Mouse (Mus musculus): Measurements from ENCODE around the gene Zfp385a. TPM values are rescaled to one million over a fixed set of nuclear protein-coding genes. Genes with fewer than 3 reads are reported as not detected.

Gene Zfp385a
- polyA plus RNA-seq, 1 experiment from 2014 or later, result 24.3 TPM

DNA sequence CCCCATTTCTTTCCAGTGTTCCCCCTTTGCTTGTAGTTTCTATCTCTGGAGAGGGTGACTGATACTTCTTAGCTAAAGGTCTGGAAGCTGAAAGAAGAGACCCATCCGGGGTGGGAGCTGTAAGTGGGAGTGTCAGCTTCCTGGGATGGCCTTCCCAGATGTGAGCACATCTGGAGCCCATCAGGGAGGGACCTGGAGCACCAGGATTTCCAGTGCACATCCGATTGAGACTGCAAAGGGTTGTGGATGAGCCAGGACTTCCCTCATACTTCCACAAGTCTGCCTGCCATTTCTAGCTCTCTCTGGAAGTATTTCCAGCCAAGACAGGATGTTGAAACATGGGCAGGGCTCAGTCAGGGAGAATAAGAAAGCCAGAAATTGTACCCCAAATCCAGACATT, 31.3 kb upstream of the Zfp385a start:
- H3K4me3 ChIP-seq, result no peak overlapping the region
- WGBS, result 38% methylated on average over 2 of the region's 2 CpGs
- no peaks in the 10 kb centered on the region for H3K27me3 ChIP-seq (ENCODE audit: low read depth, poor library complexity, severe bottlenecking)
- no peak for DNase-seq (ENCODE audit: low spot score)
- peaks cover 22% of the 10 kb centered on the region for H3K4me1 ChIP-seq
- H3K36me3 ChIP-seq, result no peaks in the 10 kb centered on the region
- H3K27ac ChIP-seq (replicated peaks), result no peak overlapping the region
- H3K9me3 ChIP-seq (replicated peaks), result no peaks in the 10 kb centered on the region

DNA sequence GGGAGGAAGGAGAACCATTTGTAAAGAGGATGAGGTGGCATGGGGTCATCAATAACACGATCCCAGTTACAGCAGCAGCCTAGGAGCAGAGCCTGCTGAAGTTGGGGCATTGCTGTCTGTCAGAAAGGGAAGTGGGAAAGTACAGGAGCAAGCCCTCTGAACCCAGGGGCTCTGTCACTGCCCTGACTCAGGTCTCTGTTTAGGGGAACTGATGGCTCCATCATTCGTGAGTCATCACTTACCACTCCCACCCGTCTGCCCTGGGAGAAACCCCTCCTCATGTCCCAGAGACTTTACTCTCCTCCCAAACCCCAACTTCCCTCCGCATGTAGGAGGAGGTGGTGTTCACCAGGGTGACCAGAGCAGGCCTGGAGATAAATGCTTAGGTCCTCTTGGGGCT, 30.6 kb upstream of the Zfp385a start:
- Histone ChIP-seq H3K27me3 (ENCODE audit: low read depth, poor library complexity, severe bottlenecking) (no peaks in the 10 kb centered on the region), H3K27ac (replicated peaks) (no peak overlapping the region), H3K4me1 (peaks cover 29% of the 10 kb centered on the region), H3K9me3 (replicated peaks) (no peaks in the 10 kb centered on the region), H3K4me3 (no peak overlapping the region), H3K36me3 (no peaks in the 10 kb centered on the region)
- no peak for DNase-seq (ENCODE audit: low spot score)
- WGBS, result 65% methylated on average over 4 of the region's 4 CpGs

DNA sequence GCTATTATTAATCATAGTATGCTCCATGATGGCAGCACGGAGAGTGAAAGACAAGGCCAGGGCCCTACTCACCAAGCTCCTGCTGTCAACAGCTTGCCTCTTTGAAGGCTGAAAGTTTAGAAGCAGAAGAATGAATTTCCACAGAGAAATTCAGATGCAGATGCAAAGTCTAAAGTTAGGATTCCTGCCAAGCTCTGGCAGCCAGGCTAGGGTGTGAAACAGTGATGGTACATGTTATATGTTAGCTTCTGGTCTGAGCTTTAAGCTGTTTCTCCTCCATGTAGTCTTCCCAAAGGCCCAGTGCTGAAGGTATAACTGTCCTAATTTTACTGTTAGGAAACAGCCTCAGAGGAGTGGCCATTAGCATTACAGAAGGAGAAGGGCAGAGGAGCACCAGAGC, 29.2 kb upstream of the Zfp385a start:
- WGBS, result 79% methylated on average over 1 of the region's 1 CpGs
- Histone ChIP-seq H3K27me3 (ENCODE audit: low read depth, poor library complexity, severe bottlenecking) (no peaks in the 10 kb centered on the region), H3K27ac (replicated peaks) (no peak overlapping the region), H3K4me1 (peaks cover 43% of the 10 kb centered on the region), H3K9me3 (replicated peaks) (no peaks in the 10 kb centered on the region), H3K36me3 (no peaks in the 10 kb centered on the region), H3K4me3 (no peak overlapping the region)
- DNase-seq (ENCODE audit: low spot score), result no peak

DNA sequence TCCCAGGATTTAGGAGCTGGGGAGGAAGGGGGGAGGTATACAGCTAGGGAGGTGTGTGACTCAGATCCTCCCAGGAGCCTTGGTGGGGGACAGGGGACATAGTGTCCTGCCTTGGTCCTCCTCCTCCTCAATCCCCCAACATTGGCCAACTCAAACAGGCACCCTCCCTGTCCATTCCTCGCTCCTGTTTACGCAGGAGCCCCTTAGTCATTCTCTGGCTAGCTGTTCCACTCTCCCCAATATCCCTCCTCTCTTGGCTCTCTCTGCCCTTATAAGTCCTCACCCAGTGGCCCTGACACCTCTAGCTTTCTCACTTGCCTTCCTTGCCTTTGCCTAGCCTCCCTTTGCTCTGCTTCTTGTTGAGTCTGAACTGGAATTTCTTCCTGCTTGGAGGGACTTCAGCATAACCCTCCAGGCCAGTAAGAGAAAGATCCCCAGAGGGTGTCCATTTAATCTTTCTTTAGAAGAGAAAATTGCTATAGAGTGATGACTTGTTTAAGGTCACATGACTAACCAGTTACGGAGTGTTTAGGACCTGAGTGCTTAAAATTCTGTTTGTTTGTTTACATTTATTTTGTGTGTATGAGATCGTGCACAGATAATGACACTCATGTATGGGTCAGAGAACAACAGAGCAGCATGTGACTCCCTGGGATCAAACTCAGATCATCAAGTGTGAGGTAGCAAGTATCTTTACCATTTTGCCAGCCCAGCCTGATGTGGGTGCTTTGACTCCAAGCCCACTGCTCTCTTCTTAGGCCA, 28.5 kb upstream of the Zfp385a start:
- peaks cover 44% of the 10 kb centered on the region for H3K4me1 ChIP-seq
- no peaks in the 10 kb centered on the region for H3K27me3 ChIP-seq (ENCODE audit: low read depth, poor library complexity, severe bottlenecking)
- no peak overlapping the region; the same call in 1 of the 2 replicates for H3K27ac ChIP-seq (replicated peaks)
- H3K9me3 ChIP-seq (replicated peaks), result no peaks in the 10 kb centered on the region
- no peak overlapping the region for H3K4me3 ChIP-seq
- no peak for DNase-seq (ENCODE audit: low spot score)
- WGBS, result 83% methylated on average over 4 of the region's 4 CpGs
- H3K36me3 ChIP-seq, result no peaks in the 10 kb centered on the region

DNA sequence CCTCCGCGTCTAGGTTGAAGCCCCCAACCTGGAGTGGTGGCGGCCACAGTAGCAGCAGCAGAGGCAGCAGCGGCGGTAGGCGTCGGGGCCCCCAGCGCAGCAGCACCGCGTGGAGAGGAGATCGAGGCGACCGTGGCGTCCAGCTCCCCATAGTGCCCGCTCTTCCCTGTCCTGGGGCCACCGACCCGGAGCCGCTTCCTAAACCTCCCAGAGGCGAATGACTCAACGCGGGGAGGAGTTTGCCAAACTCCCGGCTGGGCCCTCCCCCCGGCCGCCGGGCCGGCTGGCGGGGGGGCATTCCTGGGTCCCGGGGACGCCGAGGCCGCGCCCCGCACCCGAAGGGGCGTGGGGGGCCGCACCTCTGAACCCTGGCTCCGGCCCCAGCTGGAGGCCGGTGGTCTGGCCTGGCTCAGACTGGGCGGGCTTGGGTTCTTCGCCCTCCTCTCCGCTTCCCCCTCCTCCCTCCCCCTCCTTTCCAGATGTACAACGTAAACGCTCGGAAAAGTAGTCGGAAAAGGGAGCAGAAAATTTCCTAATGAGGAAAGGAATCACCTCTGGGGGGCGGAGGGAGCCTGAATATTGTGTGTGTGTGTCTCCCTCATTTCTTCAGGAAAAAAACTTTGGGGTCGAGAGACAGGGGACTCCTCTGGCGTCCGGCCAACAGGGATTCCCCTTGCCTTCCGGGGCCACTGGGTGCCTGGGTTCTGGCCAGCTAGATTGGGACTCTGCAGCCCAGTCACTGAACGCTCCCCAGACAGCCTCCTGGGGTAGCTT, 26.7 kb upstream of the Zfp385a start, which contains the start of gene Itga5:
Itga5 (minus strand) TSS at position 388 of the 774 bp plus-strand sequence.
- WGBS, result under 1% methylated on average over 51 of the region's 51 CpGs
- Histone ChIP-seq H3K4me3 (peak within 1 kb of the TSS; percentile 68), H3K9me3 (replicated peaks) (no peaks in the 10 kb centered on the region), H3K4me1 (peaks cover 44% of the 10 kb centered on the region), H3K27me3 (ENCODE audit: low read depth, poor library complexity, severe bottlenecking) (no peaks in the 10 kb centered on the region), H3K27ac (replicated peaks) (peak within 1 kb of the TSS; percentile 88), H3K36me3 (no peaks in the 10 kb centered on the region)
- DNase-seq (ENCODE audit: low spot score), result peak; percentile 72

DNA sequence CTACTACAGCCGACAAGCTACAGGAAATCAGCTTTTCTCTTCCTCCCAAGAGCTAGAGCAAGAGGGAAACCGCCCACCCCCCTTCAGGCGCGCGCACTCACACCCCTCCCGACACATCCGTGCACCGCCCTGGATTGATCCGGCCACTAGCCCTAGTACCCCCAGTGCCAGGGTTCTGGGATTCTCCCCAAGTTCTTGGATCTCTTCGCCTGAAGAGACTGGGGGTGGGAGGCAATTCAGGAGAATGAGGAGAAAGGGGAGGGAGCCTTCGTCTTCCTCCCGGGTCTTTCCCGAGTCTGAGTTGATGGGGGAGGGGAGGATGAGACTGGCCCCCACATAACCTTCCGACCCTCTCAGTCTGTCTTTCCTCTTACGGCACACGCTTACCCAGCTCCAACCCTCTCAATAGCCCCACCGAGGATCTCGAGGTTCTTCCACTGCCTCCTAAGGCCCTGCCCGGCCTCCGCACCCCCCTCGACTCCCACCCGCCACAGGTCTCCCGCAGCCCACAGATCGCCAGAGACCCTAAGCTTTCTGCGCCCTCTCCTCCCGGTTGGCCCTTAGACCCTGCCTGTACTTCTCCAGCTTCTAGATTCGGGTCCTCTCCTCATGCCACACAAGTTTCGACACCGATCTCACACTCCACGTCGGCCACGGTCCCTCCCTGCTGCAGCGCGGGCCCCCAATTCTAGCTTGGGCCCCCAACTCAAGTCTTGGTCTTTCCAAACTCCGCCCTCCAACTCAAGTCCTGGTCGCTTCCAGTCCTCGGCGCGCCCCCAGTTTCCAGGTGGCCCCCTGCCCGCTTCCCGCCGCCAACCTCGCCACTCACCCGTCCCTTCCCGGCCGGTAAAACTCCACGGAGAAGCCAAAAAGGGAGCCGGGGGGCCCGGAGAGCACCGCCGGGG, 25.8 kb upstream of the Zfp385a start:
- Histone ChIP-seq H3K27me3 (ENCODE audit: low read depth, poor library complexity, severe bottlenecking) (no peaks in the 10 kb centered on the region), H3K36me3 (no peaks in the 10 kb centered on the region), H3K9me3 (replicated peaks) (no peaks in the 10 kb centered on the region), H3K27ac (replicated peaks) (peak overlapping the region; percentile 88), H3K4me3 (peak overlapping the region; percentile 68), H3K4me1 (peaks cover 44% of the 10 kb centered on the region)
- DNase-seq (ENCODE audit: low spot score), result peak; percentile 61
- 0% methylated on average over 50 of the region's 51 CpGs for WGBS

DNA sequence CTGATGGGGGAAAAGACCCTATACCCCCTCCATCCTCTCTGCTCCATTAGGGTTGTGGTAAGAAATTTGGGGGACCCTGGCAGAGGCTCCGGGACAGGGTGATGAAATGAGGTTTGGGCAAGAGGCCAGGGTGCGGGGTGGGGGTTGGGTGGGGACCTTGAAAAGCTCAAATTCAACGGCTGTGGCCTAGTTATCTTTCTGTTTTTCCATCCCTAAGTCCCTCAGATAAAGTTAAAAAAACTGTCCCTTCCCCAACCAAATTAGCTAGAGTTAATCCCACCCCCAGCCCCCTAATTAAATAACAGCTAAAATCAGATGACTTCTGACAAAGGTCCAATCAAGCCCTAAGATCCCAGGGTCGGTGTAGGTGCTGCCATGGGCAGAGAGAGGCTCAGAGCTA, 24.9 kb upstream of the Zfp385a start:
- Histone ChIP-seq H3K4me1 (peaks cover 44% of the 10 kb centered on the region), H3K9me3 (replicated peaks) (no peaks in the 10 kb centered on the region), H3K27ac (replicated peaks) (peak overlapping the region; percentile 88)

DNA sequence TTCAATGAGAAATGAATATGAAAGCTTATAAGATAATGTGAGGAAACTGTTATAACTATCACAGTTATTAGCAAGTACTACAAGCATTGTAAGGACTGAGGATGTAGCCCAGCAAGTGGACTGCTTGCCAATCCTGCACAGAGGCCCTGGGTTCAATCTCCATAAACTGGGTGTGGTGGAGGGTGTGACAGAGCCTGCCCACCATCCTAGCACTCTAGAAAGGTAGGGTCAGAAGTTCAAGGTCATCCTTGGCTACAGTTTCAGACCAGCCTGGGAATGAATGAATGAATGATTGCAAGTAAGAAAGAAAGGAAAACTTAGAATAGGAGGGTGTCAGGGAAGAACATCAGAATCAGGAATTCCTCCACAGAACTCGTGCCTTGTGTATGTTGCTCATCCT, 23.9 kb upstream of the Zfp385a start:
- H3K4me3 ChIP-seq, result no peak overlapping the region

More for the DNA sequence above, 24.9 kb upstream of the Zfp385a start:
- H3K36me3 ChIP-seq, result no peaks in the 10 kb centered on the region
- no peak for DNase-seq (ENCODE audit: low spot score)
- peak overlapping the region; percentile 68 for H3K4me3 ChIP-seq
- WGBS, result 60% methylated on average over 4 of the region's 4 CpGs
- no peaks in the 10 kb centered on the region for H3K27me3 ChIP-seq (ENCODE audit: low read depth, poor library complexity, severe bottlenecking)

DNA sequence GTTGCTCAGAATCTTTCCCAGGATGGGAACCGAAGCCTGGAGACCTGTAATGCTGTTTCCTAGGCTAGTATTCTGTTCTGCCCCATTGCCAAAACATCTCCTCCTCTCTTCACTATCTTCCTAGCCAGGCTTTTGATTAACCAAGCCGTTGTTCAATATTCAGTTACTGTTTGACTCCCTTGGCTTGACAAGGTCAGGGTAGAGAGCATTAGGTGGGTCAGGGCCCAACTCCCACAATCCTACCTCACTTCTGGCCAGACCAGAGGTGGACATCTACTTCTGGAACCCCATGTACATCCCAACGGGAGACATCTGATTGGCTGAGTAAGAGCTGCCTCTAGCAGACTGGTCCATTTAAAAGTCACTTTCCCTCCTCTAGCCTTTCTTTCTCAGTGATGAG, 23.1 kb upstream of the Zfp385a start:
- Histone ChIP-seq H3K36me3 (0 out of 2 replicates have a peak, but pooled peaks cover 5% of the 10 kb centered on the region), H3K27me3 (ENCODE audit: low read depth, poor library complexity, severe bottlenecking) (no peaks in the 10 kb centered on the region), H3K4me3 (no peak overlapping the region), H3K9me3 (replicated peaks) (no peaks in the 10 kb centered on the region), H3K27ac (replicated peaks) (no peak overlapping the region), H3K4me1 (peaks cover 51% of the 10 kb centered on the region)
- DNase-seq (ENCODE audit: low spot score), result no peak
- WGBS, result 90% methylated on average over 3 of the region's 3 CpGs

More for the DNA sequence above, 23.9 kb upstream of the Zfp385a start:
- H3K36me3 ChIP-seq, result 0 out of 2 replicates have a peak, but pooled peaks cover 2% of the 10 kb centered on the region
- H3K27me3 ChIP-seq (ENCODE audit: low read depth, poor library complexity, severe bottlenecking), result no peaks in the 10 kb centered on the region
- 70% methylated on average over 1 of the region's 1 CpGs for WGBS
- no peaks in the 10 kb centered on the region for H3K9me3 ChIP-seq (replicated peaks)
- peaks cover 50% of the 10 kb centered on the region for H3K4me1 ChIP-seq
- H3K27ac ChIP-seq (replicated peaks), result no peak overlapping the region
- DNase-seq (ENCODE audit: low spot score), result no peak

DNA sequence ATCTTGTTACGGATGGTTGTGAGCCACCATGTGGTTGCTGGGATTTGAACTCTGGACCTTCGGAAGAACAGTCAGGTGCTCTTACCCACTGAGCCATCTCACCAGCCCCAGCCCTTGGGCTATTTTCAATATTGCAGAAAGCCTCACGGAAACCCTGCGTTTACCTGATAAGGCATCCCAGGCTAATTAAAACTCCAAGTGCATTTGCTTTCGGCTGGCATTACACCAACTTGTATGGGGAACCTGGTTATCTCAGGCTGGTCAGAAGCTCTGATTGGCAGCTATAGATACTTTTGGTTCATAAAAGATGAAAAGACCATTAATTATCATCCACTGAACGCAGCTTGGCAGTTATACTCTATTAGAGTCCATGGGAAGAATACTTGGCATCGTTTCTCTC, 22.4 kb upstream of the Zfp385a start:
- Histone ChIP-seq H3K9me3 (replicated peaks) (no peaks in the 10 kb centered on the region), H3K4me1 (peaks cover 45% of the 10 kb centered on the region)
- WGBS, result 94% methylated on average over 6 of the region's 7 CpGs

DNA sequence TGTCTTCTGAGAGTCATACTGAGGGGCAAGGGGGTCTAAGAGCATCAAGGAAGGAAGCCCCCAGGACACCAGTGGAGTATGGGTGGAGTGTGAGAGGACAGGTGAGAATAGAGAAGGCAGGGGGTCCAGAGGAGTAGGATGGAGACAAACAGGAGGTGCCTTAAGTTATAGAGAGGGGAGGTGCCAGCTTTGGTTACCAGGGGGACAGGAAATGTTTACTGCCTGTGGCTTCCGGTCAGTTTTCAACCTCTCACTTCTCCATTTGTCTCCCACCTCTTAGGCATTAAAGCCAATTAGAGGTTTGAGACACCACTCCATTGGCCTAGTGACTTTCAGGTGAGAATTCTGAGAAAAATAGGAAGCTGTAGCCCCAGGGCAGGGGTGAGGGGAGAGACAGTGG, 21.4 kb upstream of the Zfp385a start:
- H3K9me3 ChIP-seq (replicated peaks), result no peaks in the 10 kb centered on the region
- no peak for DNase-seq (ENCODE audit: low spot score)
- 81% methylated on average over 1 of the region's 1 CpGs for WGBS
- no peak overlapping the region for H3K4me3 ChIP-seq
- H3K36me3 ChIP-seq, result peaks cover 16% of the 10 kb centered on the region
- H3K27ac ChIP-seq (replicated peaks), result no peak overlapping the region
- H3K27me3 ChIP-seq (ENCODE audit: low read depth, poor library complexity, severe bottlenecking), result no peaks in the 10 kb centered on the region
- H3K4me1 ChIP-seq, result peaks cover 34% of the 10 kb centered on the region

More for the DNA sequence above, 22.4 kb upstream of the Zfp385a start:
- Histone ChIP-seq H3K36me3 (peaks cover 5% of the 10 kb centered on the region; the same call in 1 of the 2 replicates), H3K27ac (replicated peaks) (no peak overlapping the region), H3K27me3 (ENCODE audit: low read depth, poor library complexity, severe bottlenecking) (no peaks in the 10 kb centered on the region), H3K4me3 (no peak overlapping the region)
- no peak for DNase-seq (ENCODE audit: low spot score)

DNA sequence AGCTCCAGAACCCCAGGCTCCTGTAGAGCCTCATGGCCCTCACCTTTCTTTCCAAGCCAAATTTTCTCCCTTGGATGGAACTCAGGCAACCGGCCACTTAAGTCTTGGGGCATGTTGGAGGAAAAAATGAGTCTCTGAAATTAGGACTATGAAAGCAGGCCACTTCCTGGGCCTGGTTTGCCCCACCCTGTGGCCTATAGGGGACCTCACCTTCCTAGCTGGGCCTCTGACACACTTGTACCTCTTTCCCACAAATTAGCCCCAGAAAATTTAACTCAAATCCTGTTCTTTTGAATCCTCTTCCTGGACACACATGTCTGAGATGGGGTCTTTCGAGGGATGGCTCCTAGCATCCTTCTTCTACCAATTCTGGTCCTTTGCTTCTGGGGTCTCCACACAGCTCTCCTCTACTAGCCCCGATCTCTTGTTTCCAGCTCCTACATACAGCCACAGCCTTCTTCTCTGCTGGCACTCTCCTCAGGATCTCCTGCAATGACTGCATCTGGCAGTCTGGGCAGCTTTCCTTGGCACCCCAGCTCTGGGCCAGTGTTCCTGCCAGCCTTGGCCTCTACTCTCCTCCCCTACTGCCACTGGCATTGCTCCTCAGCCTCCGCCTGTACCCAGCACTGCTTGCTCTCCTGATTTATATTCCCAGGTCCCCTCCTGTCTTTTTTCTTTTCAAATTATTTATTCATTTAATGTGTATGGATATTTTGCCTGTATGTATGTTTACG, 20.1 kb upstream of the Zfp385a start:
- H3K9me3 ChIP-seq (replicated peaks), result no peaks in the 10 kb centered on the region
- 91% methylated on average over 5 of the region's 5 CpGs for WGBS
- DNase-seq (ENCODE audit: low spot score), result no peak
- peaks cover 28% of the 10 kb centered on the region for H3K36me3 ChIP-seq
- no peak overlapping the region for H3K27ac ChIP-seq (replicated peaks)
- no peak overlapping the region for H3K4me3 ChIP-seq
- no peaks in the 10 kb centered on the region for H3K27me3 ChIP-seq (ENCODE audit: low read depth, poor library complexity, severe bottlenecking)
- H3K4me1 ChIP-seq, result peaks cover 22% of the 10 kb centered on the region

All from midbrain, embryonic 10.5 days (tissue).